Comparison of ENCODE assay signal across 8 mouse cellular contexts in genomic region chr6:134632756-134633155, GRCm38 (mm10). TPM values are rescaled to one million over a fixed set of nuclear protein-coding genes. Genes with fewer than 3 reads are reported as not detected.
DNase-seq lines count a peak whose midpoint lies in the region; ATAC-seq and TF ChIP-seq lines count a peak whose summit lies in the region.
"Had no signal": no experiment of that assay in that cellular context is flagged by ENCODE, and none has a peak within 500 bp of the region (broad histone marks: within the 10 kb centered on the region; RNA-seq: fewer than 3 reads in every experiment).

No protein-coding gene starts in this region.

- H3K36me3 ChIP-seq in thymus, adult 2 months (ENCODE audit: control insufficient read depth, insufficient read depth, low read length), result no peaks in the 10 kb centered on the region
- no peaks in the 10 kb centered on the region for H3K36me3 ChIP-seq in forebrain, postnatal 0 days (ENCODE audit: insufficient read depth)
- no peaks in the 10 kb centered on the region for H3K36me3 ChIP-seq in liver, embryonic 12.5 days

- H3K27me3 ChIP-seq in thymus, adult 2 months (ENCODE audit: control insufficient read depth, insufficient read depth, low read length), result no peaks in the 10 kb centered on the region
- no peaks in the 10 kb centered on the region for H3K27me3 ChIP-seq in forebrain, postnatal 0 days (ENCODE audit: insufficient read depth, low read length)
- H3K27me3 ChIP-seq in liver, embryonic 12.5 days (replicated peaks), result peaks cover 36% of the 10 kb centered on the region

- peaks cover 4% of the 10 kb centered on the region; the same call in 1 of the 2 replicates for H3K4me1 ChIP-seq in thymus, adult 2 months (replicated peaks; ENCODE audit: control insufficient read depth, insufficient read depth, low read length)
- H3K4me1 ChIP-seq in forebrain, postnatal 0 days (ENCODE audit: insufficient read depth), result peaks cover 12% of the 10 kb centered on the region; the same call in 1 of the 2 replicates
- peaks cover 6% of the 10 kb centered on the region; the same call in 1 of the 2 replicates for H3K4me1 ChIP-seq in liver, embryonic 12.5 days

- DNase-seq in thymus, adult 2 months, result no peak
- DNase-seq in thymus, postnatal 25 days, result no peak
- DNase-seq in forebrain, postnatal 0 days, result peak; percentile 13
- DNase-seq in adrenal gland, postnatal 14 days, result no peak
- no peak for DNase-seq in right cerebral cortex, postnatal 10 days (ENCODE audit: low spot score in 2 of 2)
- DNase-seq in left cerebral cortex, postnatal 25 days (ENCODE audit: low spot score in 2 of 2), result no peak

- no peak overlapping the region for H3K27ac ChIP-seq in thymus, adult 2 months (ENCODE audit: control insufficient read depth, insufficient read depth, low read length)
- H3K27ac ChIP-seq in forebrain, postnatal 0 days (ENCODE audit: low read depth, low read length), result no peak overlapping the region
- no peak overlapping the region for H3K27ac ChIP-seq in liver, embryonic 12.5 days

- no peak for ATAC-seq in forebrain, postnatal 0 days
- ATAC-seq in liver, embryonic 12.5 days, result no peak

- WGBS in thymus, adult 2 months, result 84% methylated on average over 5 of the region's 5 CpGs
- 25% methylated on average over 5 of the region's 5 CpGs for WGBS in forebrain, postnatal 0 days
- 50% methylated on average over 5 of the region's 5 CpGs for WGBS in liver, embryonic 12.5 days (ENCODE audit: insufficient replicate concordance)

- intact Hi-C loops in left cerebral cortex, postnatal 25 days (cut with DNase I), result no loop called here

- H3K4me2 ChIP-seq in forebrain, postnatal 0 days (ENCODE audit: low read depth), result peak overlapping the region; percentile 94
- H3K4me2 ChIP-seq in liver, embryonic 12.5 days, result peak overlapping the region; percentile 74

- no peak overlapping the region for H3K9ac ChIP-seq in forebrain, postnatal 0 days
- H3K9ac ChIP-seq in liver, embryonic 12.5 days, result no peak overlapping the region

- TF ChIP-seq POLR2A in thymus, adult 2 months (IDR thresholded peaks at IDR 0.05; ENCODE audit: control insufficient read depth, extremely low read depth, insufficient read depth, low read length, poor library complexity), result no peak

- TF ChIP-seq CTCF in thymus, adult 2 months (IDR thresholded peaks at IDR 0.05; ENCODE audit: borderline replicate concordance, control insufficient read depth, extremely low read depth, insufficient read depth, low read length, poor library complexity), result no peak
- TF ChIP-seq CTCF in forebrain, postnatal 0 days (IDR thresholded peaks at IDR 0.05; ENCODE audit: low read depth), result no peak

- peak overlapping the region; percentile 56; the same call in 1 of the 2 replicates for H3K4me3 ChIP-seq in thymus, adult 2 months (ENCODE audit: control insufficient read depth, insufficient read depth, low read length)
- peak overlapping the region; percentile 46 for H3K4me3 ChIP-seq in forebrain, postnatal 0 days (ENCODE audit: low read depth, low read length)
- H3K4me3 ChIP-seq in liver, embryonic 12.5 days, result peak overlapping the region; percentile 54; the same call in 1 of the 2 replicates

- H3K9me3 ChIP-seq in forebrain, postnatal 0 days (ENCODE audit: low read length), result no peaks in the 10 kb centered on the region
- H3K9me3 ChIP-seq in liver, embryonic 12.5 days (replicated peaks), result no peaks in the 10 kb centered on the region
- H3K9me3 ChIP-seq: megakaryocyte, embryonic 14.5 days had no signal

RNA-seq across cellular contexts. Expression of gene Mansc1, which starts 0.5 kb away (rescaled TPM):
- polyA plus RNA-seq in thymus, adult 2 months (2012; rRNA removed), result 3.4 and 3.9 TPM in 2 replicates
- total RNA-seq in forebrain, postnatal 0 days (2014; rRNA removed), result 1.2 and 2.8 TPM in 2 replicates
- 1.4 and 1.9 TPM in 2 replicates for polyA plus RNA-seq in forebrain, postnatal 0 days (2015; fragmentation: Nextera tagmentation; extraction: Ambion mirVana)
- 0.74 and 0.85 TPM in 2 replicates for polyA plus RNA-seq in liver, embryonic 12.5 days (2016; fragmentation: Nextera tagmentation; extraction: Ambion mirVana)
- total RNA-seq in adrenal gland, postnatal 14 days (2021), result 4.7 and 5.7 TPM in 2 replicates
- total RNA-seq in left cerebral cortex, postnatal 25 days (2021), result 10 to 100 TPM in 1 of 2 experiments, 1 to 10 TPM in 1; 9.9 to 10.0 TPM

RNA-seq across cellular contexts. Expression of gene Borcs5, which starts 6.6 kb away (rescaled TPM):
- 16.9 and 18.8 TPM in 2 replicates for polyA plus RNA-seq in thymus, adult 2 months (2012; rRNA removed)
- total RNA-seq in forebrain, postnatal 0 days (2014; rRNA removed), result 37.4 and 41.2 TPM in 2 replicates
- 42.6 and 44.2 TPM in 2 replicates for polyA plus RNA-seq in forebrain, postnatal 0 days (2015; fragmentation: Nextera tagmentation; extraction: Ambion mirVana)
- polyA plus RNA-seq in liver, embryonic 12.5 days (2016; fragmentation: Nextera tagmentation; extraction: Ambion mirVana), result 13.5 and 14.1 TPM in 2 replicates
- 11.9 TPM in 2 replicates for total RNA-seq in adrenal gland, postnatal 14 days (2021)
- total RNA-seq in left cerebral cortex, postnatal 25 days (2021), result 10 to 100 TPM; 32.1 to 36.1 TPM
